Mouse (Mus musculus) testis, adult 2 months (tissue): ENCODE data around the gene Asb18.

Source experiments
- CTCF ChIP-seq: fragments of 200-500 bp; IDR thresholded peaks from 2 replicates; pipeline ENCODE4 v1.5.1; 2012; ENCODE audit warnings: low read depth, mild to moderate bottlenecking, inconsistent platforms, low read length, moderate library complexity; ENCODE audit not compliant: control insufficient read depth, insufficient read depth, insufficient replicate concordance
- POLR2A ChIP-seq: fragments of 200-500 bp; IDR thresholded peaks from 2 replicates; pipeline ENCODE4 v1.6.1; 2012; ENCODE audit warnings: low read depth, mild to moderate bottlenecking, inconsistent platforms, low read length, moderate library complexity; ENCODE audit not compliant: control insufficient read depth

DNA sequence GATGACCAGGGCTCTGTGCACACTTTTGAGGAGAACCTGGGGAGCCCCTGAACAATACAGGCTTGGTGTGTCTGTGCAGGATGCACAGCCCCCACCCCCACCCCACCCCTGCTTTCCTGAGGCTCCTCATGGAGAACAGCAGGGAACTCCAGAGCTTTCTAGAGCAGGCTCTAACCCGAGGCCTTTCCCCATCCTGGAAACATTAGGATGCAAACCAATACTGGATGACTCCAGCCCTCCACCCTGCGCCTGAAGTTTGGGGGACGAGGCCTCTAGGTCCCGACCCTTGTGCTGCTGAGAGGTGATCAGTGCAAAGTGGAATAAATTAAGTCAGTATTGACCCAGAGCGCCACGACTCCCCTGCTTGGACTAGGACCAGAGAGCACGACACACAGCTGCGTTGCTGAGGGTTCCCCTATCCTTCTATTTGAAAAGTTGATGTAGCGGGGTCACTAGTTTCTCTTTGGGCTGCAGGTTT is 87.8 kb downstream of the Asb18 start:
- TF ChIP-seq CTCF (no peak), POLR2A (no peak)
